ENCODE assay signal across 29 mouse cellular contexts in genomic region chr12:29958637-29959036, GRCm38 (mm10). TPM values are rescaled to one million over a fixed set of nuclear protein-coding genes. Genes with fewer than 3 reads are reported as not detected.
DNase-seq lines count a peak whose midpoint lies in the region; ATAC-seq and TF ChIP-seq lines count a peak whose summit lies in the region.
"Had no signal": no experiment of that assay in that cellular context is flagged by ENCODE, and none has a peak within 500 bp of the region (broad histone marks: within the 10 kb centered on the region; RNA-seq: fewer than 3 reads in every experiment).

No protein-coding gene starts in this region.

- no peaks in the 10 kb centered on the region for H3K27me3 ChIP-seq in heart, embryonic 12.5 days (replicated peaks)
- no peaks in the 10 kb centered on the region for H3K27me3 ChIP-seq in liver, postnatal 0 days (ENCODE audit: insufficient read depth, low read length)
- H3K27me3 ChIP-seq: embryonic facial prominence, embryonic 12.5 days; liver, embryonic 15.5 days; lung, embryonic 15.5 days; neural tube, embryonic 12.5 days had no signal

- no peak overlapping the region for H3K9ac ChIP-seq in heart, embryonic 12.5 days
- no peak overlapping the region for H3K9ac ChIP-seq in liver, postnatal 0 days (replicated peaks)
- H3K9ac ChIP-seq: embryonic facial prominence, embryonic 12.5 days; hindbrain, embryonic 14.5 days; liver, embryonic 15.5 days; lung, embryonic 15.5 days; neural tube, embryonic 12.5 days had no signal

- WGBS in heart, embryonic 12.5 days = 75% methylated on average over 5 of the region's 5 CpGs
- WGBS in liver, postnatal 0 days (ENCODE audit: insufficient replicate concordance) = 53% methylated on average over 5 of the region's 5 CpGs

- H3K9me3 ChIP-seq in heart, embryonic 12.5 days (replicated peaks) = no peaks in the 10 kb centered on the region
- no peaks in the 10 kb centered on the region for H3K9me3 ChIP-seq in liver, postnatal 0 days (ENCODE audit: low read length)
- H3K9me3 ChIP-seq: embryonic facial prominence, embryonic 12.5 days; liver, embryonic 15.5 days; lung, embryonic 15.5 days; neural tube, embryonic 12.5 days had no signal

- peaks cover 2% of the 10 kb centered on the region; the same call in 1 of the 2 replicates for H3K36me3 ChIP-seq in heart, embryonic 12.5 days
- no peaks in the 10 kb centered on the region for H3K36me3 ChIP-seq in liver, postnatal 0 days (replicated peaks; ENCODE audit: insufficient read depth, low read length)
- H3K36me3 ChIP-seq: G1E; liver, embryonic 15.5 days; lung, embryonic 15.5 days; neural tube, embryonic 12.5 days had no signal

- no peak overlapping the region for H3K4me3 ChIP-seq in heart, embryonic 12.5 days
- H3K4me3 ChIP-seq in liver, postnatal 0 days (ENCODE audit: low read depth, low read length) = no peak overlapping the region
- H3K4me3 ChIP-seq: embryonic facial prominence, embryonic 12.5 days; liver, embryonic 15.5 days; lung, embryonic 15.5 days; midbrain, embryonic 10.5 days; myocyte; neural tube, embryonic 12.5 days had no signal

- no peak for TF ChIP-seq EP300 in liver, postnatal 0 days (IDR thresholded peaks at IDR 0.05; ENCODE audit: low read depth)

- H3K27ac ChIP-seq in heart, embryonic 12.5 days (ENCODE audit: poor library complexity, severe bottlenecking) = peak overlapping the region; percentile 53
- no peak overlapping the region for H3K27ac ChIP-seq in liver, postnatal 0 days (ENCODE audit: low read depth)
- H3K27ac ChIP-seq: embryonic facial prominence, embryonic 12.5 days; hindbrain, embryonic 14.5 days; liver, embryonic 15.5 days; lung, embryonic 15.5 days; midbrain, embryonic 10.5 days; neural tube, embryonic 12.5 days had no signal

- no peak for DNase-seq in heart, postnatal 4 days
- DNase-seq in kidney, adult 11 months = peak; percentile 65
- no peak for DNase-seq in kidney, postnatal 14 days
- no peak for DNase-seq in liver, postnatal 0 days
- no peak for DNase-seq in liver
- no peak for DNase-seq in thymus, postnatal 36 days
- DNase-seq in adrenal gland, adult 18-20 months (ENCODE audit: low spot score in 2 of 2) = no peak
- DNase-seq: adrenal gland, postnatal 10 days; cerebellum, adult 11-12 months; cerebellum, adult 9-11 months; embryo, embryonic 11 days; gastrocnemius, postnatal 14 days; heart, adult 11 months; layer of hippocampus, adult 9-11 months; right cerebral cortex, adult 18-20 months; spleen, adult 18-20 months; thymus, postnatal 14 days had no signal

- ATAC-seq in heart, embryonic 12.5 days (ENCODE audit: insufficient number of reproducible peaks, low FRiP score) = no peak
- peak; percentile 66; the same call in 1 of the 2 replicates for ATAC-seq in liver, postnatal 0 days
- ATAC-seq: forebrain, embryonic 14.5 days had no signal

- no peak overlapping the region for H3K4me2 ChIP-seq in heart, embryonic 12.5 days
- H3K4me2 ChIP-seq in liver, postnatal 0 days (ENCODE audit: low read depth, low read length) = no peak overlapping the region
- H3K4me2 ChIP-seq: embryonic facial prominence, embryonic 12.5 days; hindbrain, embryonic 14.5 days; liver, embryonic 15.5 days; lung, embryonic 15.5 days; neural tube, embryonic 12.5 days had no signal

- no peak for TF ChIP-seq CTCF in liver, postnatal 0 days (IDR thresholded peaks at IDR 0.05; ENCODE audit: low read depth)

- peaks cover 62% of the 10 kb centered on the region for H3K4me1 ChIP-seq in heart, embryonic 12.5 days (replicated peaks)
- H3K4me1 ChIP-seq in liver, postnatal 0 days (ENCODE audit: insufficient read depth) = no peaks in the 10 kb centered on the region
- H3K4me1 ChIP-seq: liver, embryonic 15.5 days had no signal

RNA-seq across cellular contexts. Expression of gene Pxdn, which starts 21.2 kb away (rescaled TPM):
- 125 and 131 TPM in 2 replicates for polyA plus RNA-seq in heart, embryonic 12.5 days (2016; fragmentation: Nextera tagmentation; extraction: Ambion mirVana)
- 100 to 1,000 TPM; 219 to 225 TPM for total RNA-seq in heart, postnatal 4 days (2021)
- 4.9 TPM in 2 replicates for polyA plus RNA-seq in liver, postnatal 0 days (2015; fragmentation: Nextera tagmentation; extraction: Ambion mirVana)
- total RNA-seq in adrenal gland, adult 18-20 months (2021) = 10 to 100 TPM; 32.5 to 47.3 TPM
- total RNA-seq: hematopoietic stem cell, adult 5-6 weeks; megakaryocyte progenitor cell, adult 5-6 weeks had no signal
- polyA plus RNA-seq: G1E had no signal

Comparison
In these comparisons a context has a peak if more than half of its experiments do, and no peak if none do; other contexts are left out.
1. RNA of gene Pxdn, which starts 21.2 kb away (total RNA-seq): 219 to 225 TPM in heart, postnatal 4 days; 32.5 to 47.3 TPM in adrenal gland, adult 18-20 months; every median in the first group is over 4 times any median in the second.